Mouse (Mus musculus) cortical plate, adult 2 months (tissue): ENCODE results near the gene Nrxn3. TPM values are rescaled to one million over a fixed set of nuclear protein-coding genes. Genes with fewer than 3 reads are reported as not detected.

Experiments used
- H3K27ac ChIP-seq: fragments of 200-500 bp; 2 replicates; pipeline ENCODE4 v1.5.1; 2012; ENCODE audit warnings: low read length, control low read depth, inconsistent platforms; ENCODE audit not compliant: insufficient read depth
- H3K4me1 ChIP-seq: fragments of 200-500 bp; 2 replicates; pipeline ENCODE4 v1.6.1; 2011; ENCODE audit warnings: low read length; ENCODE audit not compliant: control insufficient read depth, insufficient read depth
- H3K4me3 ChIP-seq: fragments of 200-500 bp; 2 replicates; pipeline ENCODE4 v1.5.1; 2011; ENCODE audit warnings: mild to moderate bottlenecking, low read length, control low read depth; ENCODE audit not compliant: insufficient read depth
- CTCF ChIP-seq: fragments of 200-500 bp; IDR thresholded peaks from 2 replicates; pipeline ENCODE4 v1.5.1; 2011; ENCODE audit warnings: mild to moderate bottlenecking, control low read depth, low read length; ENCODE audit not compliant: insufficient read depth; ENCODE audit errors: extremely low read depth
- POLR2A ChIP-seq: fragments of 200-500 bp; IDR thresholded peaks from 2 replicates; pipeline ENCODE4 v1.6.1; 2011; ENCODE audit warnings: mild to moderate bottlenecking, low read length, control low read depth; ENCODE audit not compliant: insufficient read depth; ENCODE audit errors: extremely low read depth
- polyA plus RNA-seq: library from polyadenylated mRNA; depleted of rRNA; stranded (reverse); fragments of >200 nt; gene quantifications from 2 replicates; pipeline ENCODE4 v1.2.3, GENCODE M21; 2012

Gene Nrxn3
- polyA plus RNA-seq, 1 experiment, result 70.2 TPM

- no peak overlapping the region for H3K27ac ChIP-seq
- no peak for TF ChIP-seq CTCF
- no peak for TF ChIP-seq POLR2A
These were observed 950.1 kb downstream of the Nrxn3 start for GRCm38 (mm10) chr12:89672819-89673218.

GRCm38 (mm10) chr12:89685633-89686032 is 963.0 kb downstream of the Nrxn3 start:
- TF ChIP-seq POLR2A (no peak), CTCF (no peak)
- no peak overlapping the region for H3K27ac ChIP-seq

More at GRCm38 (mm10) chr12:89672819-89673218, 950.1 kb downstream of the Nrxn3 start:
- Histone ChIP-seq H3K4me1 (no peaks in the 10 kb centered on the region; the same call in 1 of the 2 replicates), H3K4me3 (no peak overlapping the region)

GRCm38 (mm10) chr12:89689086-89689485 is 966.4 kb downstream of the Nrxn3 start:
- Histone ChIP-seq H3K4me1 (peaks cover 3% of the 10 kb centered on the region; the same call in 1 of the 2 replicates), H3K4me3 (no peak overlapping the region), H3K27ac (no peak overlapping the region)
- no peak for TF ChIP-seq CTCF
- no peak for TF ChIP-seq POLR2A

More at GRCm38 (mm10) chr12:89685633-89686032, 963.0 kb downstream of the Nrxn3 start:
- H3K4me3 ChIP-seq, result no peak overlapping the region
- H3K4me1 ChIP-seq, result peaks cover 3% of the 10 kb centered on the region; the same call in 1 of the 2 replicates

GRCm38 (mm10) chr12:89699469-89699868 is 976.8 kb downstream of the Nrxn3 start:
- TF ChIP-seq CTCF (no peak), POLR2A (no peak)
- no peak overlapping the region for H3K27ac ChIP-seq
- no peak overlapping the region for H3K4me3 ChIP-seq
- no peaks in the 10 kb centered on the region for H3K4me1 ChIP-seq

GRCm38 (mm10) chr12:89700937-89701458 is 978.3 kb downstream of the Nrxn3 start:
- no peak overlapping the region for H3K4me3 ChIP-seq
- no peak overlapping the region for H3K27ac ChIP-seq
- no peak for TF ChIP-seq POLR2A
- no peak for TF ChIP-seq CTCF
- H3K4me1 ChIP-seq, result no peaks in the 10 kb centered on the region

GRCm38 (mm10) chr12:89702931-89703330 is 980.3 kb downstream of the Nrxn3 start:
- no peak for TF ChIP-seq POLR2A
- TF ChIP-seq CTCF, result no peak
- no peak overlapping the region for H3K4me3 ChIP-seq
- H3K27ac ChIP-seq, result no peak overlapping the region
- no peaks in the 10 kb centered on the region for H3K4me1 ChIP-seq

GRCm38 (mm10) chr12:89707913-89708312 is 985.2 kb downstream of the Nrxn3 start:
- Histone ChIP-seq H3K27ac (no peak overlapping the region), H3K4me3 (no peak overlapping the region), H3K4me1 (no peaks in the 10 kb centered on the region; the same call in 1 of the 2 replicates)
- no peak for TF ChIP-seq CTCF
- TF ChIP-seq POLR2A, result no peak

GRCm38 (mm10) chr12:89710459-89710858 is 987.8 kb downstream of the Nrxn3 start:
- no peak for TF ChIP-seq CTCF
- no peak for TF ChIP-seq POLR2A
- Histone ChIP-seq H3K27ac (no peak overlapping the region), H3K4me1 (no peaks in the 10 kb centered on the region; the same call in 1 of the 2 replicates), H3K4me3 (no peak overlapping the region)

GRCm38 (mm10) chr12:89711791-89712190 is 989.1 kb downstream of the Nrxn3 start:
- Histone ChIP-seq H3K4me3 (no peak overlapping the region), H3K4me1 (no peaks in the 10 kb centered on the region; the same call in 1 of the 2 replicates)

GRCm38 (mm10) chr12:89719194-89720080 is 996.8 kb downstream of the Nrxn3 start:
- no peak for TF ChIP-seq POLR2A
- no peak for TF ChIP-seq CTCF
- no peak overlapping the region for H3K4me3 ChIP-seq

More at GRCm38 (mm10) chr12:89711791-89712190, 989.1 kb downstream of the Nrxn3 start:
- TF ChIP-seq POLR2A, result no peak
- TF ChIP-seq CTCF, result no peak
- H3K27ac ChIP-seq, result no peak overlapping the region

More at GRCm38 (mm10) chr12:89719194-89720080, 996.8 kb downstream of the Nrxn3 start:
- H3K4me1 ChIP-seq, result 0 out of 2 replicates have a peak, but pooled peaks cover 2% of the 10 kb centered on the region
- H3K27ac ChIP-seq, result no peak overlapping the region
